Mouse (Mus musculus): ENCODE data around the gene Wdr37. TPM values are rescaled to one million over a fixed set of nuclear protein-coding genes. Genes with fewer than 3 reads are reported as not detected.

Gene Wdr37
- total RNA-seq, 2 experiments from 2014 or later = 84.6 to 95.1 TPM

DNA sequence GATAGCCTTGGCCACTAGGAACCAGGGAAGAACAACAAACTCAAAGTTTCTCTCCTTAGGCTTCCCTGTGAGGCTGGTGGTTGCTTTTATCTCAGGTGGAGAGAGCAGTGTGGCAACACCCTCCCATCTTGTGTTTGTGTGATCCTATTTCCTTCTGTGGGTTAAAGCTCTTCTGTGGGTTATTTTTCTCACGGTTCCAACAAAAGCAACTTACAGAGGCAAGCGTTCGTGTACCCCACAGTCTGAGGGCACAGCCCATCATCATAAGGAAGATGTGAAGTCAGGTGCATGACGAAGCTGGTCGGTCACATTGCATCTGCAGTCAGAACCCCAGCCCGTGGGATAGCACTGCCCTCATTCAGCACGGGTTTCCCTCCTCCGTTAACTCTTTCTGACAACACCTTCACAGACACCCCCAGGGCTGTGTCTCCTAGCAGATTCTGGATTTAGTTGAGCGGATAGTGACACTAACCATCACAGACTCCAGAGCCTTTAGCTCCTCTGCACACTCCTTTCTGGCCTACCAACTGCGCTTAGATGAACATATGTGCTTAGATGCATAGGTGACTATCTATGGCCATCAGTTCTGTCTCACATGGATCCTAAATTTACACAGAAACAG, 87.9 kb downstream of the Wdr37 start:
- intact Hi-C loops (cut with DNase I) = loop anchor here (5.0 kb wide), 1 partner anchor 1946 kb away; no protein-coding TSS in a partner anchor
- DNase-seq (ENCODE audit: low spot score in 2 of 2) = no peak

DNA sequence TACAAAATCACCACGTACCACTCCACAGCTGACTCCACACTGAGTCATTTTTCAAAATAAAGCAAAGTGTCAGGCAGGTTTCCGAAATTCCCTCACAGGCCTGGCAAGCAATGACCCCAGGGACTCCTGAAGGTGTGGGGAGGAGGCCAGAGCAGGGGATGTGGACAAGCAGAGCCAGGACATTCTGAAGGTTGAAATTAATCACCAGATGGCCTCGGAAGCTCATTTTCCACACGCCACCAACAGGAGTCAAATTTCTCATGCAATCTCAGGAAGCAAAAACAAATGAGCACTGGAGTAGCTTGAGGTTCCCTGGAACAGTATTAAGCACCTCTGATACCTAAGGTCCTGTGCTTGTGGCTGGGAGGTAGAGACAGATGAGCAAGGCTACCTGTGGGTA, 89.1 kb downstream of the Wdr37 start:
- no peak for DNase-seq (ENCODE audit: low spot score in 2 of 2)
- intact Hi-C loops (cut with DNase I) = loop anchor here (5.0 kb wide), 1 partner anchor 1945 kb away; no protein-coding TSS in a partner anchor

DNA sequence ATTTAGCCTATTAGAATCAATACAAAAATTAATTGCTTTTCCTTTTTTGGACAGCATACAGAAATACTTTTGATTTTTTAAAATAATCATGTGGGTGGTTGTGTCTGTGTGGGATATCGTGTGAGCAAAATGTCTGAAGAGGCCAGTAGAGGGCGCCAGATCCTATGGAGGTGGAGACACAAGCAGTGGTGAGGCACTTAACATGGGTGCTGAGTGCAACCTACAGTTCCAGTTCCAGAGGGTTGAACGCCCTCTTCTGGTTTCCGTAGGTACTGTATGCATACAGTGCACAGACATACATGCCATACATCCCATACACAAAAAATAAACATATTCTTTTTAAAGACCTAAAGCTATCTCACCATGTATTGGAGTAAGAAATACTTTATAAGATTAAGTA, 91.3 kb downstream of the Wdr37 start:
- peak; percentile 62 to 79 for DNase-seq (ENCODE audit: low spot score in 2 of 2)
- intact Hi-C loops (cut with DNase I) = loop anchor here (5.0 kb wide), 1 partner anchor 1943 kb away; no protein-coding TSS in a partner anchor

DNA sequence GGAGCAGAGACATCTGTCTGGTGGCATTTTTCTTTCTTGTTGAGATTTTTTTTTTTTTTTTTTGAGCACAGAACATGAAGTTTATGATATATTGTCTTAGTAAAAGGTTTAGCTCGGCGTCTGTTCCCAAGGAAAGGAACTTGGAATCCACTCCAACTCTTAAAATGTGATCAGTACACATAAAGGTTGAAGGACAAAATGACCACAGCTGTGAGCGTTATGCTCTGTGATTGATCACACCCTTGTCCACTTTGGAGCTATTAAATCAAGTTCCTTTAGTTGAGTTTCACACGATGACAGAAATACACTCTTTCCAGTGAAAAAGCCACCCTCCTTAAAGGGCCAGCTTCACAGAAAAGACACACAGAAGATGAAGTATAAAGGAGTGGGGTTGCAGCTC, 101.1 kb downstream of the Wdr37 start:
- intact Hi-C loops (cut with DNase I) = no loop called here
- no peak for DNase-seq (ENCODE audit: low spot score in 2 of 2)

DNA sequence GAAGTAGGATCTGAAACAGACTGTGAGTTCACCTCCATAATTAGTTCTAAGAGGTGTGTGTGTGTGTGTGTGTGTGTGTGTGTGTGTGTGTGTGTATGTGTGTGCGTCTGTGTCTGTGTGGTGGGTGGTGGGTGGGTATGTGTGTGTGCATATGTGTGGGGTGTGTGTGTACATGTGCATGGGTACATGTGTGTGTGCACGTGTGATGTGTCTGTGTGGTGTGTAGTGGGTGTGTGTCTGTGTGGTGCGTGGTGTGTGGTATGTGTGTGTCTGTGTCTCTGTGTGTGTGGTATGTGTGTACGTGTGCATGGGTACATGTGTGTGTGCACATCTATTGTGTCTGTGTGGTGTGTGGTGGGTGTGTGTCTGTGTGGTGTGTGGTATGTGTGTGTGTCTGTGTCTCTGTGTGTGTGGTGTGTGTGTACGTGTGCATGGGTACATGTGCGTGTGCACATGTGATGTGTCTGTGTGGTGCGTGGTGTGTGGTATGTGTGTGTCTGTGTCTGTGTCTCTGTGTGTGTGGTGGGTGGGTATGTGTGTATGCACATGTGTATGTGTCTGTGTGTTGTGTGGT, 102.0 kb downstream of the Wdr37 start:
- DNase-seq (ENCODE audit: low spot score in 2 of 2) = no peak
- intact Hi-C loops (cut with DNase I) = no loop called here

DNA sequence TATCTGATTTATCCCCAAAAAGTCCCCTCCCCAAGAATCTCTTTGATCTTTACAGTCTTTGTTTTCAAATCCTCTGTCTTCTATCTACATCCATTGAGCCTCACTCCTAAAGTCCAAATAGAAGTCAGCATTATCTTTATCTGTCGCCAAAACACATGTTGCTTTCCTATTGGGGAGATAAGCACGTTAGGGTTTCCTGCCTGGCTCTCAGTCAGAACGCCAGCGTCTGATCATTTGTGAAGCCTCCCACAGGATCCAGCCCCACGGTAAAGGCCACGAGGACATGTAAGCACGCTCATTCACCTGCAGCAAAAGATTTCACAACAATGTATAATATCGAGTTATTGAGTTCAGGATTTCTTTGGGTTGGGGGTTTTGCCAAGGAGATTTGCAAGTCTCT, 110.8 kb downstream of the Wdr37 start:
- intact Hi-C loops (cut with DNase I) = no loop called here
- no peak for DNase-seq (ENCODE audit: low spot score in 2 of 2)

Small RNA genes within 50 kb of the gene (microRNA-seq; reads per million reads assigned to microRNA genes)
- gene Gm22750 = 0 reads per million in 2 experiments

Other genes starting within 250 kb of the Wdr37 start
- gene Idi1, start 13.6 kb upstream of the Wdr37 start, total RNA-seq (2021) = 10 to 100 TPM; 44.5 to 48.1 TPM
- gene Gm9745, start 76.3 kb upstream of the Wdr37 start, total RNA-seq (2021) = not detected
- not detected for gene Idi2, start 81.0 kb upstream of the Wdr37 start, total RNA-seq (2021)
- 10 to 100 TPM; 35.2 to 38.9 TPM for gene Gtpbp4, start 124.2 kb upstream of the Wdr37 start, total RNA-seq (2021)
- gene Larp4b, start 222.0 kb upstream of the Wdr37 start, total RNA-seq (2021) = 10 to 100 TPM; 88.9 to 91.0 TPM

Data from left cerebral cortex, postnatal 14 days (tissue).